Mouse (Mus musculus) cerebellum, adult 8-10 months (tissue): ENCODE results near the gene Plxna1.

ENCODE experiments used
- DNase-seq: peaks from one replicate; pipeline ENCODE4 v3.0.0; 2022

Plxna1 gene

DNA sequence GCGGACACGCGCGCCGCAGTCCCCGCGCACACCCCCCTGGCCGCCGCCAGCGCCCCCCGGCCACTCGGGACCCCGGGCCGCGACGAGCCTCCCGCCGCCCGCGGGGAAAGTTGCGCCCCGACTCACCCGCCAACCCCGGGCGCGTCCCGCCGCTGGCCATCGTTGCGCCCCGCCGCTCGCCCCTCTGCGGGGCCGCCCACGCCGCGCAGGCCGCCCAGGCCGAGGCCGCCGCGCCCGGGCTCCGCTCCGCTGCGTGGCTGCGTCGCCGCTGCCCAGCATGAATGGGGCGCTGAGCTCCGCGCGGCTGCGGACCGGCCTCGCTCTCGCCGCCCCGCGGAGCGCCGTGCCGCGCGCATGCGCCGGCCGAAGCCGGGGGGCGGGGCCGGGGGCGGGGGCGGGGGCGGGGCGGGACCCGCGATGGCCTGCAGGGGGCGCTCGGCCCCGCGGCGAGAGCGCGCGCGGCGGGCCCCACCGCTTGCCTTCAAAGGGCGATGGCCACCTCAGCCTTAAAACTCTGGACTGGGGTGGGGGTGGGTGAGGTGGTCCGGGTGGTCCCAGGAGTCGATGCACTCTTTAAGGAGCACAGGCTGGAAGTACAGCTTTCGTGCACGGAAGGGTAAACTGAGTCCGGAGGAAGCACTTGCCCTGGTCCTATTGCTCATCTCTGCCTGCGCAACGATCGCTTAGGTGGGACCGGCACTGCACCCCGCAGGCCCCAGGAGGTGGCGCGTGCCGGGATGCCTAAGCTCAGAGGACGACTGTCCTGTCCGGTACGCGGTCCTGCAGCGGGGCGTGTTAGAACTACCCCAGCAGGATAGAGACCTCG, at the start of gene Plxna1:
TSS of gene Plxna1 (minus strand) at position 340 of the 826 bp plus-strand sequence.
- peak; percentile 74 for DNase-seq

- DNase-seq = no peak
Observed at GRCm38 (mm10) chr6:89409041-89409440, 46.6 kb upstream of the Plxna1 start.

DNA sequence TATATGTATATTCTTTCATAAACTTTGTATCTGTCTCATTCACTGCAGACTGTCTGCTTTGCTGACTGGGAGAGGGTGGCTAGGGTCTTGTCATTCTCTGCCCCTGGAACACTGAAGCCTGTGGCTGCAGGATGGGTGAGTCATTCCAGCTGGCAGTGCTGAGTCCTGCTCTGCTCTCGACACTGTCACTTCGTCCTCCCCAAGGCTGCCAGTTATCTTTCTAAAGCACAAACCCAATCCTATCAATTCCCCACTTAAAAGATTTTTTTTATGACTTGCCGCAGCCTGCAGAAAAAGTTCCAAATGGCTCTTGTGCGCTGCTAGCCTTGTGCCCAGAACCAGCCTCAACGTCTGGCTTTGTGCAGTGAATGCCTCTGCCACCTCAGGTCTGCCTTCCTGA, 45.8 kb upstream of the Plxna1 start:
- DNase-seq = no peak

DNA sequence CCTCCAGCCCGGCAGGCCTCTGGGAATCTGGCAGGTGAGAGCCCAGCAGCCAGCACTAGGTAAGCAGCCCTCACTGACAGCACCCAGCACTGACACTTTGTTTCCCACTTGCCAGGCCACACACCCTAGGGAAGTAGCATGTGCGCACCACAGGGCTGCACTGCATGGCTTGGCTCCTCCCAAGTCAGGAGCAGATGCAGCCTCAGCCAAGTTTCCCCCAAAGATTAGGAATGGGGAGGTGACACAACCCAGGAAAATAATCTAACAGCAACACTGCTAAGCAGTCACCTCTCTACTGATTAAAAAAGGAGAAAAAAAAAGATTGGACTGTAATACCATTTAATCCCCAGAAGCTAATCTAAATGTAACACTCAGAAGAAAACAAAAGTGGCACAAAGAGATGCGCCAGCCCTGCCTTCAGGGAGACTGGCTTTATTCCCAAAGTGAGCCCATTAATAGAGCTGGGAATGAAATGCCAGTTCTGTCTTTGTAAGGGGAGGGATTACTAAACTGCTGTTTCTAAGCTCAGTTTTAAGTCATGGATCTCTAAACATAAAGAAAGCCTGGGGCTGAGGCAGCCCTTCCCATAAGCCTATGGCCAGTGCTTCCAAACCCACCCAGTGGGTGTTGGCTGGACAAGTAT, 44.9 kb upstream of the Plxna1 start:
- no peak for DNase-seq

DNA sequence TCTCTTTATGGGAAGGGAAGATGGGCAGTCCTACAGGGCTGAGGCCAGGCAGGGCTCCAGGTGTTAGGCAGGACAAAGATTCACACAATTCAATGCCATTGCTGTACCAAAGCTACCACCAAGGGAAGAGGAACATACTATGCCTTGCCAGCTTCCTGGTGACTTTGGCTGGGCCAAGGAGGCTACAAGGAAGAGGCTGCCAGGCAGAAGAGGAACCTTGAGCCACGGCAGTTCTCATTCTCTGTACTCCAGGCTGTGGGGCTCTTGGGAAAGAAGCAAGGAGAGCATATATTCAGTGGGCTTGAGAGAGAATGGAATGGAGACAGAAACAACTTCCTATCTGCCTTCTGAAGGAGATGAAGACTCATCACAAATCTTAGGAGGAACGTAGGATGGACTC, 42.5 kb upstream of the Plxna1 start:
- no peak for DNase-seq

DNA sequence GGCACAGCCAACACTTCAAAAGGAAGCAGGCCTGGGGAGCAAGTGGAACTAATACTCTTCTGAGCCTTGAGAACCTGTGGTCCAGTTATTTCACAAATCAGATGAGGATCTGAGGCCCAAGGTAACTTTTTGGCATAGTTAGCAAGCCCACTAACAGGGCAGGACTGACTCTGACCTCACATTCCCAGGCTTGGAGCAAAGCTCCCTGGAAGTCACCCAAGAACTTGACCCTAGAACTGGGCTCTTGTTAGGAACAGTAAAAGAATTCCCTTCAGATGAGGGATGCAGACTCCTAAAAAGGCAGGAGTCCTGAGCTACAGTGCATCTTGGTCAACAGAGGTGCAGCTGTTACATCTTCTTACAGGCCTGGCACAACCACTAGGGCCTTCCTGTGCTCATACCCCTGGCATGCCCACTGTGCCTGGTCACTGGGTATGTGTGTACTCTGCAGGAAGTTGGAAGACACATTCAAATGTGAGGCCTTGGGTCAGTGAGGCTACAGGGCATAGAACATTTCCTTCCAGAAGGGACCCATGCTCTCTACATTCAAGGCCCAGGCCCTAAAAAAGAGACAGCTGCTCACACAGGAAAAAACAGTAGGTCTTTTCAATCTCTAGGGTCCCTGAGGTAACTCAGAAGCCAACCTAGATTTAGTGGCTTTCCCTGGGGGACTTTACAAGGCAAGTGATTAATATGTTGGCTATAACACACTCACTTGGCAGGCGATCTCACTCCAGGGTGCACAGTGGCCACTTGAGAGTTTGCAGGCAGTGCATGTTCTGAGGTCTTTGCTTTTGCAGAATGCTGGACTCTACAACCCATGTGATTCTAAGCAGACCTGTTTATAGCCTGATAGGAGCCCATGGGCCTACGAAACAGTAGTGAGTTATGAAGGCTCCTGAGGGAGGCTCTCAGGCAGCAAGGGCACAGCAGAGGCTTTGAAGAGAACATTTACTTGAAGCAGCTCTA, 41.1 kb upstream of the Plxna1 start:
- no peak for DNase-seq

- no peak for DNase-seq
Observed at GRCm38 (mm10) chr6:89402406-89402805, 40.0 kb upstream of the Plxna1 start.

GRCm38 (mm10) chr6:89399564-89399963, 37.1 kb upstream of the Plxna1 start:
- no peak for DNase-seq

GRCm38 (mm10) chr6:89397919-89398318, 35.5 kb upstream of the Plxna1 start:
- DNase-seq = no peak

DNA sequence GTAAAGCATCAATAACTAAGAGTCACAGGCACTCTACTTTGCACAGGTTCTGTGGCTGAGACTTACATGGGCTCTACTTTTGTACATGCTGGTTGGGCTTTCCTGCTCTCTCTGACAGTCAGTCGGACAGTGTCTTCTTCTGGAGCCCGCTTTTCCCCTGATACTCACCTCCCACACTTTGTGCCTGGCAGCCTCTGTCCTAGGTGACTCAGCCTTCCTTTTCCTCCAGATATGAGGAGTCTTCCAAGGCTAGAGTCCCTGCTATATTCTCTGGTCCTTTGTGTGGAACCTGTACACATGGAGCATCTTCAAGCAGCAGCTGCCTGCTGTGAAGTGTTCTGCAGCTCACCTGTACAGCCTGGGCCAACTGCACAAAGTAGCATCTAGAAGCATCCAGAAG, 31.4 kb upstream of the Plxna1 start:
- DNase-seq = no peak

DNA sequence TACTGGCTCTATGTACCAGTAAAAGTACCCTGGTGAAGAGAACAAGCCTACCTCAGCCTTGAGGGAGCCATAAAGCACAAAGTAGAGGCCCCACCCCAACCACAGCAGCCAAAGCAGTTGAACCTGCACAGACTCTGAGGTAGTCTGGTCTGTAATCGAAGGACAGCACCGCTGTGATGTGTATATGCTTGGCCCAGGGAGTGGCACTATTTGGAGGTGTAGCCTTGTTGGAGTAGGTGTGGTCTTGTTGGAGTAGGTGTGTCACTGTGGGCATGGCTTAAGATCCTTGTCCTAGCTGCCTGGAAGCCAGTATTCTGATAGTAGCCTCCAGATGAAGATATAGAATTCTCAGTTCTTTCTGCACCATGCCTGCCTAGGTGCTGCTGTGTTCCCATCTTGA, 29.8 kb upstream of the Plxna1 start:
- DNase-seq = no peak

DNA sequence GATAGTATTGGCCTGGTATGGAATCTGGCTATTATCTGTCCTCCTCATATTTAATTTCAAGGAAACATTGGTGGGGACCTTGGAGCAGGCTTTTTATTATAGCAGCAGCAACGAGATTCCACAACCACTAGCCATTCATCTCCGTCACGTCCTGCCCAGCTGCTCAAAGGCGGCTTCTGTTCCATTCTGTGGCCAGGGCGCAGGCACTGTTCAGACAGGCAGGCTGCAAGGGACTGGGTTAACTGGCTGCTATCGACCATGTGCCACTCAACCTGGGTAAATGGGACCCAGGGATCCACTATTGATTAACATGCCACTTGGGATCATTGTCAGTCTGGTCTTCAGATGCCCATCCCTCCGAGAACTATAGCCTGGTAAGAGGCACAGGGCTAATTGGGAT, 27.4 kb upstream of the Plxna1 start:
- DNase-seq = no peak

DNA sequence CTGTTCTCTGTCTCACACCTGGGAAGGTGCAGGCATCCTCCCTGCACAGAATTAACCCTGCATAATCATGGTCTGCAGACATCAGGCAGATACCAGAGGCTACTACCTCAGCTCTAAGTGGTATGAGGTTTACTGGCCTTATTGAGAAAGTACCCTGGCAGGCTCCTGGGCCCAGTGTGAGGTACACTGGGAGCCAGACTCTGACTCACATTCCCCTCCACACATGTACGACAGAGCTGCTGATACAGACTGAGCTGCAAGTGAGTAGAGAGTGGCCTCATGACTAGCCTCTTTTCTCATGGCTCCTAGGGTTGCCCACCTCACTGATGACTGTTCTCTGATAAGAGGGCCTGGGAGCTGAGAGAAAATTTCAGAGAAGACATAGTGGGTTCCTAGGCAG, 24.5 kb upstream of the Plxna1 start:
- no peak for DNase-seq

DNA sequence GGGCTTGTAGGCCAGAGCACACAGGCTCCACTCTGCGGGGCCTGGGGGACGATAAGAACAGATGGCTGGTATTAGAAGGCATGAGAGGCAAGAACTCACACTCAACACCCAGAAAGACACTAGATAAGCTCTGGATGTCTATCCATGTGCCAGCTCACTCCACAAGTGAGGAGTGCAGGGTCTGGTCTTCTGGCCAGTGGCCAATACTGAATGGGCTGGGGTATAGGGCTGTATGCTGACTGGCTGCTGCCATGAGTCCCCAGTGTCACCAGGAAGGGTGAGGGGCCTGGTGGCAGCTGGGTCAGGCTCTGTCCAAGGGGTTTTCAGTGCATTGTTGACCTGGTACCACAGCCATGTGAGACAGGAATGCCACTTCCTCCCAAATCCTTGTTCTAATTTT, 22.3 kb upstream of the Plxna1 start:
- DNase-seq = no peak

GRCm38 (mm10) chr6:89381851-89382250, 19.4 kb upstream of the Plxna1 start:
- no peak for DNase-seq

DNA sequence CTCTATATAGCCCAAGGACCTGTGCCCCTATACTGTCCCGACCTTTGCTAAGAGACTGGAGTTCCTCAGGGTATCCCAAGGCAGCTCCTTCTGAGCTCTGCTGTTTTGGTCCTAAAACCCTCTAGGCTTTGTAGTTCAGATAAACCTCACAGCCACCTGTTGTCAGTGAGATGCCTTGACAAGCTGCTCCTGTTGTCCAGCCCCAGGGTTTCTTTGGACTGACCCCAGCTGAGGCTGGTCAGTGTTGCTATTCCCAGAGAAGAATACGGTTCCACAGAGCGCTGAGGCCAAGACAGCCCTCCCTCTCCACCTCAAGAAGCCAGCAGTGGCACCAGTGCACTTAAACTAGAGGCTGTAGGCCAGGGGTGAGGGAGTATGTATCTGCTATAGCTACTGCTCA, 18.8 kb upstream of the Plxna1 start:
- DNase-seq = no peak

- DNase-seq = no peak
Observed at GRCm38 (mm10) chr6:89380751-89381150, 18.3 kb upstream of the Plxna1 start.

- DNase-seq = no peak
Observed at GRCm38 (mm10) chr6:89378264-89378663, 15.8 kb upstream of the Plxna1 start.

GRCm38 (mm10) chr6:89368812-89369211, 6.4 kb upstream of the Plxna1 start:
- no peak for DNase-seq

GRCm38 (mm10) chr6:89364342-89364741, 1.9 kb upstream of the Plxna1 start:
- no peak for DNase-seq

DNA sequence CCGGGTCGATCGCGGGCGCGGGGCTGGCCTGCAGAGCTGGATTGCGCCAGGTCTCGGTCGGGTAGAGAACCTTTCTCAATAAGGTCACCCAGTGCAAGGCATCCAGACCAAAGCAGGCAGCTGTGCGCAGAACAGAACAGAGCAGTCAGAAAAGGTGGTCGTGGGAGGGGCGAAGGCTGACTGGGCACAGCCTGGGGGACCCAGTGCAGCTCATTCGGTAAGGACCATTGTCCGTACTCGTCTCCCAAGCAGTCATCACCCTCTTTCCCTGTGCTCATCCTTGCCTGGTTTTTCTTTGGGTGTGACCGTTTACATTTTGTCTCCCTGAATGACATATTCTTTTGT, 659 bp upstream of the Plxna1 start:
- DNase-seq = no peak

DNA sequence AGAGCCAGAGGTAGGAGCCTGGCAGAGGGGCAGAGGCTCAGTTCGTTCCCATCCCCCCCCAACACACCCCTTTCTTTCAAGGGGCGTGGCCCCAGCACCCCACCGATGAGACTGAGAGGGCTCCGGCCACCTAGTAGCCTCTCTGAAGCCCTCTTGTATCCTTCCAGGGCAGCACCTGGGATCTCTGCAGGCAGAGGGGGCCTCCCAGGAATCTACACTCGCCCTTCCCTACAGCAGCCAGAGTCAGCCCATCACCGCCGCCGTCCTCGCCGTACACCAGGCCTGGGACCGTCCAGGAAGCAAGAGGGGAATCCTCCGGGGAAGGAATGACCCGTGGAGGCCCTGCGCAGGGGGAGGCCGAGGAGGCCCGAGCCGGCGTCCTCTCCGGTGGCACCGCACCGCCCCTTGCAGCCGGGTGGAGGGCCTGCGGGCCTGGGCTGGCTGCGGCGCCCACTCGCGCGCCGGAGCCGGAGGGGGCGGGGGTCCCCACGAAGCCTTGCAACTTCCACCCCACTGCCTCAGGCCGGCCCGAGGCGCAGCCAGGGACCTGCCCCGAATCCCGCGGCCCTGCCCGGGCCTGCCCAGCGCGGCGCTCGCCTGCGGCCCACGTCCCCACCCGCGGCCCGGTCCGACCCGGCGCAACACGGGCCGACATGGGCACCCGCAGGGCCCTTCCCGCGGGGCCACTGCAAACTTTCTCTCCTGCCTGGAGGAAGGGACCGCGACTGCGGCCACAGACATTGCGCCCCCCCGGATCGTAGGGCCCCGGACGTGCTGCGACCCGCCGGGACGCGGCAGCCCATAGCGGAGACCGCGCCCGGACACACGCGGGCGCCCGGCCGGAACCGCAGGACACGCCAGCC, 771 bp downstream of the Plxna1 start:
- DNase-seq = peak; percentile 54
